Mouse (Mus musculus) E14TG2a.4 (cell line): ENCODE measurements at regions not wholly inside any gene's neighbourhood (a gene's known extent, or its start where the extent isn't known, plus 50 kb on each side); places are given as distances from the start of the nearest gene placed in this dataset.

Experiments used
- H3K27me3 ChIP-seq: 2 replicates; pipeline ENCODE4 v1.6.1; 2014; ENCODE audit warnings: low read length, control low read depth; ENCODE audit not compliant: insufficient read depth
- H3K36me3 ChIP-seq: 2 replicates; pipeline ENCODE4 v1.6.1; 2014; ENCODE audit warnings: low read length, control low read depth; ENCODE audit not compliant: insufficient read depth
- H3K4me1 ChIP-seq: replicated peaks from 2 replicates; pipeline ENCODE4 v1.6.1; 2014; ENCODE audit warnings: low read depth, low read length, control low read depth
- H3K4me3 ChIP-seq: replicated peaks from 2 replicates; pipeline ENCODE4 v1.5.1; 2014; ENCODE audit warnings: mild to moderate bottlenecking, low read length
- H3K9me3 ChIP-seq: 2 replicates; pipeline ENCODE4 v1.6.1; 2014; ENCODE audit warnings: low read length, control low read depth
- CTCF ChIP-seq: conservative IDR thresholded peaks from 2 replicates; pipeline ENCODE4 v1.5.1; 2014; ENCODE audit warnings: low read length
- NANOG ChIP-seq: IDR thresholded peaks from 2 replicates; pipeline ENCODE4 v1.6.1; 2014; ENCODE audit warnings: borderline replicate concordance, low read length, mixed read lengths
- POU5F1 ChIP-seq: IDR thresholded peaks from 2 replicates; pipeline ENCODE4 v1.6.1; 2014; ENCODE audit warnings: low read length, borderline replicate concordance

DNA sequence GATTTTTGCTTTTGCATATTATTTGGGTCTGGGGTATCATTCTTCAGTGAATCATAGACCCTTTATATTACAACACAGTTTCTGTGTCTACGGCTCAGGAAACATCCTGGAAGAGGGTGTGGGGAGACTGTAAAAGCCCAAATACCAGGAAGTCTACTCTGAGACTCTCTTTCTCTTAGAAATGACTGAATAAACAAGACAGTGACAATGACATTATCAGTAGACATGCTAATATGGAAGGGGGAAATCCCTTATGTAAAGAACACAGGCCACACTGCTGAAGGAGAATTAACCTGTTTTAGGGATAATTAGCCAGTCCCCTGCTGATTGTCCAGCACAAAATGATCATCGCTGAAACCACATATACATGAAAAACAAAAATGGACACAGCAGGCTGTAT, 88.5 kb upstream of the Rgs1 start:
- TF ChIP-seq POU5F1 (no peak), CTCF (no peak), NANOG (no peak)
- Histone ChIP-seq H3K4me3 (no peak overlapping the region), H3K9me3 (no peaks in the 10 kb centered on the region), H3K27me3 (no peaks in the 10 kb centered on the region), H3K4me1 (no peaks in the 10 kb centered on the region), H3K36me3 (no peaks in the 10 kb centered on the region)

DNA sequence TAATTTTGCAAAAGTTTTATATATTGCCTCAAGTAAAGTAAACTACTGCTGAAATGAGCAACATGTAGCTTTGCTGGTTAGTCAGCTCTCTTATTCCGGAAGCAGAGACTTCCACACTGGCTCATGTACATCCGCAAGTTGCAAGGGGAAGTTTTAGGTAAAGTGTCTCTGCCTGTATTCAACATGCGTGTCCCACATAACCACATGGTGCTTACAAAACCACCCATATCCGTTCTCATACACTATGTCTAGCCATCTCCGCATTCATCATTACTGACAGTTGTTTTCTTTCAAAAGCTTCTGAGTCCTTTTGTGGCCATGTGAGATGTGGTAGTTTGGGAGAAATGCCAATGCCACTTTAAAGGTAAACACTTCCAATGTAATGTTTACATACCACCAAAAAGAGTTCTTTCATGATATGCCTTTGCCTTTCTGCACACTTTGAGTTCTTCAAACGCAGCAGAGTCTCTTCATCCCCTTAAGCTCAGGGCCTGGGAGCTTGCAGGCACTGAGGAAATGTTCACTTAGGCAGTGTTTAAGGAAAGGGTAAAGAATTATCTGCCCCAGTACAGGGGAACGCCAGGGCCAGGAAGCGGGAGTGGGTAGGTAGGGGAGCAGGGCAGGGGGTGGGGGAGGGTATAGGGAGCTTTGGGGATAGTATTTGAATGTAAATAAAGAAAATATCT, 81.5 kb upstream of the Rgs1 start:
- Histone ChIP-seq H3K9me3 (no peaks in the 10 kb centered on the region), H3K27me3 (no peaks in the 10 kb centered on the region), H3K4me1 (no peaks in the 10 kb centered on the region), H3K36me3 (no peaks in the 10 kb centered on the region), H3K4me3 (no peak overlapping the region)
- TF ChIP-seq POU5F1 (no peak), NANOG (no peak), CTCF (no peak)

DNA sequence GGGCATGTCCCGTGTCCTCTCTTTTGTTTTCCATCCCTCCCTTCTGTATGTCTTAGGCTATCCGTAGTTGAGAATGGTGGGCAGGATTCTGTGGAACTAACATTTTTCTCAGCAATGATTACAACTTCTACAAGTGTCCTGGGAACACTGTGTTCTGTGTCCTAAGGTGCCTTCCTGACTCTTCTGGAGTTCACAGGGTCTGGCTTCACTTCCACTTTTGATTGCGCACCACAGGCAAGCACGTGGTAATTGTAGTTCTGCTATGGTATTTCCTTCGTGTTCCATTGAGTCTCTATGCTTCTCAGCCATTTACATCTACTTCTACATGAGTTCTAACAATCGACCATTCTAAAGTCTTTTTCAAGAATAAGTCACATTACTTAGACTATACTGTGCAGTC, 70.4 kb upstream of the Rgs1 start:
- Histone ChIP-seq H3K36me3 (no peaks in the 10 kb centered on the region), H3K4me3 (no peak overlapping the region), H3K4me1 (no peaks in the 10 kb centered on the region), H3K9me3 (no peaks in the 10 kb centered on the region), H3K27me3 (no peaks in the 10 kb centered on the region)
- TF ChIP-seq CTCF (no peak), POU5F1 (no peak), NANOG (no peak)

DNA sequence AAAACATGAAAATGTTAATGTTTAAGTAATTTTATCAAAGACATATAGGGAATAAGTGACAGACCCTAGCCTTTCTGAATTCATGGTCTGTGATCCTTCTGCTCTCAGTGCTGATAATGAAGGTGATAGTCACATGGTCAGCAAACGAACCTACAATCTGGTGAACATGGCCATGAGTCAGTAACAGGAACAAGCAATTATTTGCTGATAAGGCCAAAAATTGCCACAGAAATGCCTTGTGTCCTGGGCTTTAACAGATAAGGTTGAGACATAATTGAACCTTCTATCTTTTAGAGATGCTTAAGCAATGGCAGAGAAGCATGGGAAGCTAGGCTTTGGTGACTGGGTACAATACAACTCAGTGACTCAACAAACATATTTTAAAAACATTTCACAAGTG, 69.2 kb upstream of the Rgs1 start:
- TF ChIP-seq NANOG (no peak), CTCF (no peak), POU5F1 (no peak)
- H3K36me3 ChIP-seq, result no peaks in the 10 kb centered on the region
- H3K9me3 ChIP-seq, result no peaks in the 10 kb centered on the region
- no peak overlapping the region for H3K4me3 ChIP-seq
- no peaks in the 10 kb centered on the region for H3K4me1 ChIP-seq
- H3K27me3 ChIP-seq, result no peaks in the 10 kb centered on the region

DNA sequence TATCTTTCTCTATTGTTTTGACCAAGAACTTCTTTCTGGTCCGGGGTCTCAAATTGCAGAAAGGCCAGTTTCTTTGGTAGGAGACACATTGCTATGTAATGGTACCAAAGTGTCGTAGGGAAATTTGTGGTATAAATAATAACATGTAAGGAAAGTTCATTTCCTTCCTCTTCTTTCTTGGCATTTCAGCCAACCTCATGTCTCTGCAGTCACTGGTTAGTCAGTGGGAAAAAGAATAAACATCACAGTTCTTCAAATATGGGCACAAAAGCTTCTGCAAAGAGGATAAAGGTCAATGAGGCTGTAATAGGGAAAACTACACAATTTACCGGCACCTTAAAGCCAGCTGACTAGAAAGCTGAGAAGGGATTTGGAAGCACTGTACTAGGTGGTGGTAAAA, 68.5 kb upstream of the Rgs1 start:
- Histone ChIP-seq H3K36me3 (no peaks in the 10 kb centered on the region), H3K27me3 (no peaks in the 10 kb centered on the region), H3K4me1 (no peaks in the 10 kb centered on the region), H3K9me3 (no peaks in the 10 kb centered on the region), H3K4me3 (no peak overlapping the region)
- TF ChIP-seq CTCF (no peak), POU5F1 (no peak), NANOG (no peak)

DNA sequence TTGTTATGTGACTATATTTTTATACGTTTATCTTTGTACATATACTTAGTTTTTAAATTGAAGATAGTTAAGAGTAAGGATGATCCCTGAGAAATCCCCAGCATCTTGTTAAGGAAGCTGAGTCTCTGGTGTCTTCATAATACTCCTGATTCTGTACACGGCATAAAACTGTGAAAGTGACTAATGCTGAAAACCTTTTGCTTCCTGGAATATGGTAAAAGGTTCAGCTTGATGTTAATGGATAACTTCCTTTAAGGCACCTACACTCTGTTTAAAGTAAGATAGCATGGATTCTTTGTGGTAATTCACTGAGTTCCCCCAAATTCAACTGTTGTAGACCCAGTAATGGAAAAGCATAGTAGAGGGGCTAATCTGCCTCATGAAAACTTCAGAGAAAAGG, 67.2 kb upstream of the Rgs1 start:
- Histone ChIP-seq H3K4me1 (no peaks in the 10 kb centered on the region), H3K27me3 (no peaks in the 10 kb centered on the region), H3K9me3 (no peaks in the 10 kb centered on the region), H3K36me3 (no peaks in the 10 kb centered on the region), H3K4me3 (no peak overlapping the region)
- TF ChIP-seq POU5F1 (no peak), CTCF (no peak), NANOG (no peak)

DNA sequence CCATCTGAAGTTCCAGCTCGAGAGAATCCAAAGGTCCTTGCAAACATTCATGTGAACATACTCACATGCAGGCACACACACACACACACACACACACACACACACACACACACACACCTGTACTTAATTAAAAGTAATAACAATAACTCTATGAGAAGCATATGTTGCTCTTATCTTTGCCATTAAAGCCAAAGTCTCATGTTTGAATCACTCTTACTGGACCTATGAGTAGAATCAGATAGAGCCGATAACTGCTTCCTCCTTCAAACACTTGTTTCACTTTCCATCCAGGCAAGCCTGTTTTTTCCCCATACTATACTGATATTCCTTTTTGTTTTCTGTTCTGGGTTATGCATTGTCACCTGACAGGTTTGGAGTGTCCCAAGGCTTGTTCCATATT, 65.3 kb upstream of the Rgs1 start:
- Histone ChIP-seq H3K4me3 (no peak overlapping the region), H3K27me3 (no peaks in the 10 kb centered on the region), H3K9me3 (no peaks in the 10 kb centered on the region), H3K36me3 (no peaks in the 10 kb centered on the region), H3K4me1 (no peaks in the 10 kb centered on the region)
- TF ChIP-seq CTCF (no peak), POU5F1 (no peak), NANOG (no peak)

DNA sequence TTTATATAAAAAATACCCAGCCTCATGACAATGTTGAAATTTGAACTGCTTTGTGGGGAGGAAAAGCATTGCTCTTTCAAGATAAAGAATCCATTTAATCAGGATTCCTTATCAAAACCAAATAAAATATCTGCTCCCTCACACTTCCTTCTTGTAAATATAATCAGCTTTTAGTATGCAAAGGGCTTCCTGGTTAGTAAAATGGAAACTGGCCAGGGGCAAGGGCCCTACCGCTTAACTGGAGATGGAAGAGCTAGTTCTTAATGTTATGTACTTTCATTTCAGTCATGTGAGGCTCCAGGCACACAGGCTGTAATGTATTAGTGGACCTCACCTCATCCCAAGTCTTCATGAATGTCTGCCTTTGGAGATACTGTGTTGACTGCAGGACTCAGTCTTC, 64.3 kb upstream of the Rgs1 start:
- H3K4me3 ChIP-seq, result no peak overlapping the region
- no peaks in the 10 kb centered on the region for H3K9me3 ChIP-seq
- no peak for TF ChIP-seq CTCF
- H3K4me1 ChIP-seq, result no peaks in the 10 kb centered on the region
- H3K27me3 ChIP-seq, result no peaks in the 10 kb centered on the region
- H3K36me3 ChIP-seq, result no peaks in the 10 kb centered on the region

DNA sequence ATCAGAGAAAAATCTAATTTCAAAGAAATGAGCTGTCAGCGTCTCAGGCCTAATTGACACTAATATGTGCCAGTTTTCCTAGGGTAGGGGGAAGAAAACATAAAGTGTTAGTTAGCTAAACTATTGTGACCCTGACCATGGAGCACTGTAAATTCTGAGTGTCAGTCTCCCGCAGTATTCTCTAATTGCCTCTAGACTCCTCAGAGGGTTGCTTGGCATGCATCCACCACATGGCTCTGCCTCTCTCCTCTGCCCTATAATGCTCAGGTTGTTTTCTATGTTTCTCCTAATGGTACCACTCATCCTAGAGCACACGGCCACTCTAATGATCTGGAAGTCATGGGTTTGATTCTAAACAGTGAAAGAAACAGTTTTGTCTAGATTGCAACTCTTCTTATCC, 60.9 kb upstream of the Rgs1 start:
- no peak for TF ChIP-seq NANOG
- TF ChIP-seq POU5F1, result no peak
- no peak for TF ChIP-seq CTCF
- H3K27me3 ChIP-seq, result no peaks in the 10 kb centered on the region
- no peak overlapping the region for H3K4me3 ChIP-seq

More for the DNA sequence above, 60.9 kb upstream of the Rgs1 start:
- H3K36me3 ChIP-seq, result no peaks in the 10 kb centered on the region
- H3K9me3 ChIP-seq, result no peaks in the 10 kb centered on the region
- H3K4me1 ChIP-seq, result no peaks in the 10 kb centered on the region
